Mouse (Mus musculus) thymus, postnatal 14 days (tissue): ENCODE measurements around the gene L2hgdh.
A peak's percentile ranks its signal among the peaks of the same experiment; 100 is the strongest.

Experiments used
- DNase-seq: peaks from one replicate; pipeline ENCODE4 v3.0.0; 2021

The L2hgdh gene

GRCm38 (mm10) chr12:69724711-69725460, at the start of gene L2hgdh, which contains the start of gene Atp5s:
Gene L2hgdh, minus strand, starts transcription at chr12:69724873.
Gene Atp5s, plus strand, starts transcription at chr12:69724950.
- peak; percentile 96 for DNase-seq

GRCm38 (mm10) chr12:69768841-69769240, 44.2 kb upstream of the L2hgdh start:
- no peak for DNase-seq

- DNase-seq = no peak
Observed at GRCm38 (mm10) chr12:69767476-69768258, 43.0 kb upstream of the L2hgdh start.

DNA sequence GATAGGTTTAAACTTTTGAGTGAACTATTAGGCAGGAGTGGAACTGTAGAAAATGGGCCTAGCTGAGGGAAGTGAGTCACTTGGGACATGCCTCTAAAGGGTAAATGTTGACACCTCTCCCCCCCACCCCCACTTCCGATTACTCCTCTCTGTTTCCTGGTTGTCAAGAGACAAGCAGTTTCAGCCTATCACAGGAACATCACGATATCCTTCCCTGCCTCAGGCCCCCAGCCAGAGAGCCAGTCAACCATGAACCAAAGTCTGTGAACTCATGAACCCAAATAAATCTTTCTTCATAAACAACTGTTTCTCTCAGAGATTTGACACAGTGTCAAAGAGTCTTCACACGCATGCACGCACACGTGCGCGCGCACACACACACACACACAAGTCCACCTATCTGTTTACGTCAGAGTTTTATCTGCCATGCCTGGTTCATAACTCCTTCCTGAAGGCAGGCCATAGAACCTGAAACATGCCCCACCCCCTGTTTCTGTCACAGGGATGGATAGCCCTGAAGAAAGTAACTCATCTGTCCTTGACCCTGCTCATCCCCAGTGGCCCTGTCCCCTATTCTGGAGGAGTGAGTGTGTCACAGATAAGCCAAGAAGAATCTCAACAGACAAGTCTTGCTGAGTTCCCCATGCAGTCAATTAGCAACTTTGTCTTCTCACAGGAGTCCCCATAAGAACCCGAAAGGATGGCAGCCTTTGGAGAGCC, 41.7 kb upstream of the L2hgdh start:
- DNase-seq = no peak

DNA sequence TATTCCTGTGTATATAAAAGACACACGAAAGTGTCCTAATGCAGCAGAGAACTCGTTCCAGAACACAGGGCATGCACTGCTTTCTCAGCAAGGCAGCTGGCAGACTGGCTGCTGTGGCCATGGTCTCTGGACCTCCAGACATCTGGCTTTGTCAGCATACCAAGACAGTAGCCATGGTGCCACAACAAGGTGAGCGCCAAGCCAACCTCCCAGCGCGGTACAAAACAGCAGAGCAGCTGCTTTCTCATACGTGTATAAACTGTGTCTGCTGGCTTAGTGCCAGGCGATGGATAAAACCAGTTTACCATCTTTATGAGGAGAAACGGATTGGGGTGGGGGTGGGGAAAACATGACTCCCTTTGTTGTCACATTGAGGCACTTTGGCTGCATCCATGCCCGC, 40.9 kb upstream of the L2hgdh start:
- no peak for DNase-seq

DNA sequence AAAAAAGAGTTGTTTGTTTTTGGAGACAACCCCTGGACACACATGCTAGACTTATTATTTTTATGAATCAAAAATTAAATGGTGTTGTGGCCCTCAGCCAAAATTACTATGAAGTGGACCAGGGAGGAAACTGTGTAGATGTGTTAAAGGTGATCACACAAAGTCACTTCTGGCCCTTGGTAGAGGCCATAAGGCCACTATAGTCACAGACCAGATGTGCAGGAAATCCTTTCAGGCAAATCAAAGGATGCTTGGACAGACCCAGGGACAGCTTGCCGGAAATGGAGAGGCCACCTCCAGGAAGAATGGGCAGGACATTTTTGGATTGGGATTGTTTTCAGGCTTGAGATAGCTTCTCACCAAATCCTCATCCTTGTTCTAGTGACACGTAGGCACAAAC, 36.9 kb upstream of the L2hgdh start:
- DNase-seq = no peak

- DNase-seq = no peak
Observed at GRCm38 (mm10) chr12:69760743-69761406, 36.2 kb upstream of the L2hgdh start.

DNA sequence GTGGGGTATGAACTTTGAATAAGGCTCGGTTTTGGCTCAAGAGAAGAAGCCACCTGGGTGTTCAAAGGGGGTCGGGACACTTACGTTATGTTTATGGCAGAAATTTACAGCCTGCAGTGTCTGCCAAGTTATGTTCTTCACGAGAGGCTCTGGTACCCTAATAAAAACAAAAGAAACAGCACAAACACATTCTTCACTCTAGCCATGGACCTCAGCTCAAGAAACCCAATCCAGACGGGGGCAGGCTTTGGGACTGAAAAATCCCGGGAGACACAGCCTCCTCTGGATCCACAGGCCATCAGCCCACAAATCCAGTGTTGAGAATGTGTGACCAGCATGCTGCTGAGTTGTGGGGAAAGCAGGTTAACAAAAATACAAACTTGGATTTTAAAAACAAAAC, 35.3 kb upstream of the L2hgdh start:
- no peak for DNase-seq

GRCm38 (mm10) chr12:69759267-69759885, 34.7 kb upstream of the L2hgdh start:
- DNase-seq = no peak

- no peak for DNase-seq
Observed at GRCm38 (mm10) chr12:69758221-69759185, 33.8 kb upstream of the L2hgdh start.

DNA sequence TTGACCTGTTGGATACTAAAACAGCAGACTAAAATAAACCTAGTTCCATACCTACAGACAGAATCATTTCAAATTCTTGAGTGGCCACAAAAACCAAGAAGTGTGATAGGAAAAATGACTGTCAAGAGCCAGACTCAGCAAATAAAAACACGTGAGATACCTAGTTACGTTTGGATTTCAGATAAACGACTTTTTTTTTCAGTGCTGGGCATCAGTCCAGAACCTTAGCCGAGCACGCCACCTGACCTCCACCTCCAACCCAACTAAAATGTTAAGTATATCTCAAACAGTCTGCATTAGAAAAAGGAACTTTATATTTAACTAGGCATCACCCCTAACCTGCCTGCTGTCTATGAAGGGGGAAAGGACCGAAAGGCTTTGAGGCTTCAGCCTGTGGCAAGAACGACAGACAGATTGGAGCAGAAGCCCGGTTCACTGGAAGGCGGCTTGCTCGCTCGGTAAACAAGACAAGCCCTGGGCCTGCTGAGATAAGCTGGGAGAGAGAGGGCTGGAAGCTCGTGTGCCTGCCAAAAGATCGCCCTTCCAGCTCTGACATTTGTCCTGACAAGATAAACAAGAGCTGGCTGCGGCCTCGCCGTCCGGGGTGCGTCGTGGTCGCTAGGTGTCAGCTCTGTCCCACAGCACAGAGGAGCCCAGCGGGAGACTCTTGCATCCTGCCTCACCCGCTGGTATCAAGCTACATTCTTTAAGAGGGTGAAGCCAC, 32.9 kb upstream of the L2hgdh start:
- DNase-seq = peak; percentile 82

DNA sequence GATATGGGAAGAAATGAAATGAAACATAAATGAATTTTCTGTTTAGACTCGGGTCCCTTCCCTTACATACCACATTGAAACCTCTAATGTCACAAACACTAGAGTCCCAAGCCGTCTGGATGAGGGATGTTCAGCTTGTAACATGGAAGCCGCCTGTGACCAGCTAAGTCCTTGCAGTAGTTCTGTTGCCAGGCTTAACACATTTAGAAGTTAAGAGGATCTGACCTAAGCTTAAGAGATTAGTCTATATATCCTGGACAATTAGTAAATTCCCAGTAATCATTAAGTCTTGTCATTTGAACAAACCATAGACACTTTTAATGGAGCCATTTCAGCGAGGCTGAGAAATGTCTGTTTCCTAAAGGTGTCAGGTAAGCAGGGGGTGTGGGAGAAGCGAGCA, 31.3 kb upstream of the L2hgdh start:
- no peak for DNase-seq

- no peak for DNase-seq
Observed at GRCm38 (mm10) chr12:69753936-69754335, 29.3 kb upstream of the L2hgdh start.

GRCm38 (mm10) chr12:69751864-69752341, 27.2 kb upstream of the L2hgdh start:
- DNase-seq = no peak

DNA sequence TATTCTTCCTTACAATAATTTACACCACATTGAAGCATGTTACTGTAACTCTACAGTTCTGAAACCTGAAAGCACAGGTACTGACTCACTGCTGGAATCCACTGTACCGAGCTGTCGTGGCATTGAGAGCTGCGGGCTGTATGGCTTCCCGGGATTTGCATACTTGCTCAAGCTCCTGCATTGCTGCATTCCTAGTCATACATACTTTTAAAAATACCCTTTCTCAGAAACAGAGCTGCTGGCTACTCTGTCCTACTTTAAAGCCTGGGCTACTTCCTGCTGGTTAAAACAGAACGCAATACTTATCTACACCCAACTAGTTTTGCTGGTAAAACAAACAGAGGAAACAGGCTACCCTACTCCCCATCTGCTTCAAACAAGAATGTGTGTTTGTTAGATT, 19.5 kb upstream of the L2hgdh start:
- no peak for DNase-seq

DNA sequence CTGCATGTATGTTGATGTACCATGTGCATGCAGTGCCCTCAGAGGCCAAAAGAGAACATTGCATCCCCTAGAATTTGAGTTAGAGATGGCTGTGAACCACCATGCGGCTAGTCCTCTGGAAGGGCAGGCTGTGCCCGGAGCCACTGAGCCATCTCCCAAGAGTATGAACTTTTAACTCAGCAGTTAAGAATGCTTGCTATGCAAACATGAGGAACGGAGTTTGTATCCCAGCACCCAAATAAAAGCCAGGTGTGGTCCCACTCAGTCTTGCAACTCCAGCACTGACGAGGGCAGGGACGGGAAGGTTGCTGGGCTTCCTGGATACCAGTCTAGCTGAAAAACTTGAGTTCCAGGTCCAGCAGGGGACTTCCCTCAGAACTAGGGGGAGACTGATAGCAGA, 17.3 kb upstream of the L2hgdh start:
- DNase-seq = no peak

- DNase-seq = no peak
Observed at GRCm38 (mm10) chr12:69733923-69734322, 9.2 kb upstream of the L2hgdh start.

DNA sequence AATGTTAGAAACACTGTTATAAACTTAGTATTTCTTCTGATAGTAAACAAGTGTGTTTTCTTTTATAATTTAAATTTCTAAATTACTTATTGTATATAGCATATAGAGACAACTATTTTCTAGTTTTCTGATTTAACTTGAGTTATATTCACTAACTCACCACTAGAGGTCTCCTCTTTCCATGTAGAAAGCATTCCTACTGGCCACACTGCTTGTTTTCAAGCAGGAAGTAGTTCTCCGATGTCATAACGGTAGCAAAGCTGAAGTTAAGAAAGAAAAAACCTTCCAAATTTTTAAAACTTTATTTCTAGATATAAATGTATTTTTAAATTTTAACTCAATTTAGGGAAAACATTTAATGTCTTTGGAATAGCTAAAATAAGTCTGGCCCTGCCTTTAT, 8.8 kb upstream of the L2hgdh start:
- peak; percentile 16 for DNase-seq

- DNase-seq = no peak
Observed at GRCm38 (mm10) chr12:69732221-69732620, 7.5 kb upstream of the L2hgdh start.

- DNase-seq = no peak
Observed at GRCm38 (mm10) chr12:69730306-69730705, 5.6 kb upstream of the L2hgdh start.
